In genomic region chr2:158510665-158511064, GRCm38 (mm10) we compare ENCODE assay signal across 10 mouse cellular contexts. TPM values are rescaled to one million over a fixed set of nuclear protein-coding genes. Genes with fewer than 3 reads are reported as not detected.
DNase-seq lines count a peak whose midpoint lies in the region; ATAC-seq and TF ChIP-seq lines count a peak whose summit lies in the region.
"Had no signal": no experiment of that assay in that cellular context is flagged by ENCODE, and none has a peak within 500 bp of the region (broad histone marks: within the 10 kb centered on the region; RNA-seq: fewer than 3 reads in every experiment).

No protein-coding gene starts in this region.

- no peak for ATAC-seq in hindbrain, postnatal 0 days
- no peak for ATAC-seq in midbrain, embryonic 13.5 days

- H3K4me3 ChIP-seq in hindbrain, postnatal 0 days (ENCODE audit: low read length) = no peak overlapping the region
- H3K4me3 ChIP-seq in midbrain, embryonic 13.5 days (replicated peaks) = no peak overlapping the region
- H3K4me3 ChIP-seq in cerebellum, adult 2 months (replicated peaks; ENCODE audit: insufficient read depth, low read depth, low read length) = no peak overlapping the region
- H3K4me3 ChIP-seq: heart, embryonic 13.5 days had no signal

- 57% methylated on average over 6 of the region's 6 CpGs for WGBS in hindbrain, postnatal 0 days
- WGBS in midbrain, embryonic 13.5 days = 79% methylated on average over 6 of the region's 6 CpGs
- 47% methylated on average over 6 of the region's 6 CpGs for WGBS in cerebellum, adult 2 months

- H3K27me3 ChIP-seq in hindbrain, postnatal 0 days (ENCODE audit: insufficient read depth, low read length) = no peaks in the 10 kb centered on the region
- H3K27me3 ChIP-seq in midbrain, embryonic 13.5 days = no peaks in the 10 kb centered on the region
- H3K27me3 ChIP-seq in cerebellum, adult 2 months (ENCODE audit: control insufficient read depth, insufficient read depth, low read length) = no peaks in the 10 kb centered on the region
- H3K27me3 ChIP-seq: heart, embryonic 13.5 days had no signal

- peak; percentile 22 for DNase-seq in gastrocnemius, adult 18-20 months (ENCODE audit: low spot score)
- no peak for DNase-seq in gastrocnemius, postnatal 14 days
- DNase-seq in ZHBTc4 (ENCODE audit: low read depth, low spot score) = peak; percentile 61
- peak; percentile 50 for DNase-seq in kidney, adult 9 months
- DNase-seq in lung, postnatal 25 days (ENCODE audit: low spot score) = peak; percentile 78
- no peak for DNase-seq in hindbrain, postnatal 0 days (ENCODE audit: low spot score)
- no peak for DNase-seq in cerebellum, adult 2 months

- H3K9me3 ChIP-seq in hindbrain, postnatal 0 days (ENCODE audit: low read length) = no peaks in the 10 kb centered on the region
- H3K9me3 ChIP-seq in midbrain, embryonic 13.5 days = no peaks in the 10 kb centered on the region
- H3K9me3 ChIP-seq: heart, embryonic 13.5 days had no signal

- TF ChIP-seq POLR2A in cerebellum, adult 2 months (IDR thresholded peaks at IDR 0.05; ENCODE audit: borderline replicate concordance, insufficient read depth, low read length) = no peak

- TF ChIP-seq CTCF in hindbrain, postnatal 0 days (IDR thresholded peaks at IDR 0.05; ENCODE audit: low read depth) = no peak
- no peak for TF ChIP-seq CTCF in cerebellum, adult 2 months (IDR thresholded peaks at IDR 0.05; ENCODE audit: borderline replicate concordance, insufficient read depth, low read depth, low read length)

- no peaks in the 10 kb centered on the region for H3K4me1 ChIP-seq in hindbrain, postnatal 0 days (ENCODE audit: insufficient read depth, low read length)
- no peaks in the 10 kb centered on the region for H3K4me1 ChIP-seq in midbrain, embryonic 13.5 days (replicated peaks)
- H3K4me1 ChIP-seq in cerebellum, adult 2 months (ENCODE audit: control insufficient read depth, insufficient read depth, low read length) = no peaks in the 10 kb centered on the region

- no peaks in the 10 kb centered on the region for H3K36me3 ChIP-seq in hindbrain, postnatal 0 days (ENCODE audit: insufficient read depth, low read length)
- no peaks in the 10 kb centered on the region for H3K36me3 ChIP-seq in midbrain, embryonic 13.5 days
- H3K36me3 ChIP-seq: heart, embryonic 13.5 days had no signal

- H3K9ac ChIP-seq in hindbrain, postnatal 0 days (replicated peaks; ENCODE audit: low read length) = no peak overlapping the region
- H3K9ac ChIP-seq in midbrain, embryonic 13.5 days (replicated peaks) = no peak overlapping the region
- H3K9ac ChIP-seq: heart, embryonic 13.5 days had no signal

- no peak overlapping the region for H3K27ac ChIP-seq in hindbrain, postnatal 0 days
- H3K27ac ChIP-seq in midbrain, embryonic 13.5 days = no peak overlapping the region
- no peak overlapping the region for H3K27ac ChIP-seq in cerebellum, adult 2 months (ENCODE audit: insufficient read depth, low read length)
- H3K27ac ChIP-seq: heart, embryonic 13.5 days; macrophage had no signal

- intact Hi-C loops in gastrocnemius, postnatal 14 days (cut with DNase I; ENCODE audit: low total_unique reads) = no loop called here

- no peak overlapping the region for H3K4me2 ChIP-seq in hindbrain, postnatal 0 days (ENCODE audit: low read depth, low read length)
- H3K4me2 ChIP-seq in midbrain, embryonic 13.5 days (replicated peaks) = no peak overlapping the region
- H3K4me2 ChIP-seq: heart, embryonic 13.5 days had no signal

RNA-seq across cellular contexts. Expression of gene Arhgap40, which starts 1.9 kb away (rescaled TPM):
- not detected for total RNA-seq in gastrocnemius, adult 18-20 months (2021)
- total RNA-seq in gastrocnemius, postnatal 14 days (2021) = not detected
- total RNA-seq in hindbrain, postnatal 0 days (2014; rRNA removed) = 1.4 and 2.4 TPM in 2 replicates
- polyA plus RNA-seq in hindbrain, postnatal 0 days (2015; fragmentation: Nextera tagmentation; extraction: Ambion mirVana) = 0.64 and 1.0 TPM in 2 replicates
- polyA plus RNA-seq in midbrain, embryonic 13.5 days (2015; fragmentation: Nextera tagmentation; extraction: Ambion mirVana) = 0.58 and 0.67 TPM in 2 replicates
- 0.16 and 0.20 TPM in 2 replicates for polyA plus RNA-seq in cerebellum, adult 2 months (2012; rRNA removed)
- polyA plus RNA-seq: heart, embryonic 13.5 days; macrophage had no signal

RNA-seq across cellular contexts. Expression of gene Adig, which starts 8.3 kb away (rescaled TPM):
- total RNA-seq in gastrocnemius, adult 18-20 months (2021) = 1 to 10 TPM; 4.0 to 5.9 TPM
- under 1 TPM in 1 of 2 experiments, not detected in 1; 0.59 TPM for total RNA-seq in gastrocnemius, postnatal 14 days (2021)
- not detected in 2 replicates for total RNA-seq in hindbrain, postnatal 0 days (2014; rRNA removed)
- not detected in 2 replicates for polyA plus RNA-seq in hindbrain, postnatal 0 days (2015; fragmentation: Nextera tagmentation; extraction: Ambion mirVana)
- polyA plus RNA-seq in midbrain, embryonic 13.5 days (2015; fragmentation: Nextera tagmentation; extraction: Ambion mirVana) = not detected in 2 replicates
- 0.43 TPM in 1 of 2 replicates, not detected in the other for polyA plus RNA-seq in cerebellum, adult 2 months (2012; rRNA removed)
- polyA plus RNA-seq: heart, embryonic 13.5 days; macrophage had no signal

Comparison
In these comparisons a context has a peak if more than half of its experiments do, and no peak if none do; other contexts are left out.
1. DNase-seq: peak in gastrocnemius, adult 18-20 months (single experiment), ZHBTc4 (single experiment), kidney, adult 9 months (single experiment) and lung, postnatal 25 days (single experiment); none in gastrocnemius, postnatal 14 days (single experiment), hindbrain, postnatal 0 days (single experiment) and cerebellum, adult 2 months (0 of 2).